Comparison of ENCODE assay signal across 14 mouse cellular contexts in genomic region chr2:145340816-145341215, GRCm38 (mm10).
DNase-seq lines count a peak whose midpoint lies in the region; TF ChIP-seq lines count a peak whose summit lies in the region.
"Had no signal": no experiment of that assay in that cellular context is flagged by ENCODE, and none has a peak within 500 bp of the region (broad histone marks: within the 10 kb centered on the region; RNA-seq: fewer than 3 reads in every experiment).

No protein-coding gene starts in this region.

- no peak for TF ChIP-seq POLR2A in brain, embryonic 14.5 days (IDR thresholded peaks at IDR 0.05; ENCODE audit: borderline replicate concordance, extremely low read depth, insufficient read depth, insufficient read length, poor library complexity, severe bottlenecking)

- TF ChIP-seq CTCF in brain, embryonic 14.5 days (IDR thresholded peaks at IDR 0.05; ENCODE audit: borderline replicate concordance, extremely low read depth, insufficient read depth, insufficient read length), result no peak

- DNase-seq in brain, adult 2 months (ENCODE audit: low read depth, low spot score), result peak; percentile 82
- DNase-seq in brain, embryonic 14.5 days (ENCODE audit: low read depth), result peak; percentile 18
- peak; percentile 56 for DNase-seq in cerebellum, adult 8-10 months
- DNase-seq in cerebellum, postnatal 25 days, result peak; percentile 67 to 74
- DNase-seq in frontal cortex, postnatal 14 days (ENCODE audit: low spot score in 2 of 2), result no peak
- DNase-seq in B cell, adult 2 months, result no peak
- DNase-seq: adrenal gland, adult 2 months; adrenal gland, postnatal 36 days; heart, adult 2 months; heart, postnatal 10 days; kidney, adult 2 months; liver, postnatal 0 days; lung, postnatal 4 days; thymus, postnatal 4 days had no signal

Comparison
In these comparisons a context has a peak if more than half of its experiments do, and no peak if none do; other contexts are left out.
1. DNase-seq: peak in brain, adult 2 months (single experiment), brain, embryonic 14.5 days (single experiment), cerebellum, adult 8-10 months (single experiment) and cerebellum, postnatal 25 days (2 of 2); none in frontal cortex, postnatal 14 days (0 of 2) and B cell, adult 2 months (0 of 2).